Mouse (Mus musculus) myocyte (in vitro differentiated cells): ENCODE measurements around the gene Ube2cbp. TPM values are rescaled to one million over a fixed set of nuclear protein-coding genes. Genes with fewer than 3 reads are reported as not detected.

Experiments
- H3K27me3 ChIP-seq: one replicate; pipeline ENCODE4 v1.6.1; 2011; ENCODE audit not compliant: control insufficient read depth, insufficient read depth, insufficient read length
- H3K36me3 ChIP-seq: one replicate; pipeline ENCODE4 v1.6.1; 2011; ENCODE audit not compliant: control insufficient read depth, insufficient read depth
- H3K4me2 ChIP-seq: one replicate; pipeline ENCODE4 v1.6.1; 2011; ENCODE audit warnings: low read depth, control low read depth
- H3K4me3 ChIP-seq: one replicate; pipeline ENCODE4 v1.5.1; 2011; ENCODE audit warnings: mild to moderate bottlenecking, control low read depth, moderate library complexity
- H3K79me2 ChIP-seq: one replicate; pipeline ENCODE4 v1.6.1; 2011; ENCODE audit not compliant: control insufficient read depth, insufficient read depth
- H3ac ChIP-seq: one replicate; pipeline ENCODE4 v1.6.1; 2011; ENCODE audit not compliant: control insufficient read depth, insufficient read length
- CEBPB ChIP-seq: IDR thresholded peaks from 2 replicates; pipeline ENCODE4 v1.6.1; 2011; ENCODE audit warnings: mild to moderate bottlenecking, moderate library complexity; ENCODE audit not compliant: poor library complexity, insufficient read depth, severe bottlenecking
- E2F4 ChIP-seq: IDR thresholded peaks from one replicate; pipeline ENCODE4 v1.6.1; 2011; ENCODE audit warnings: mild to moderate bottlenecking, control low read depth, moderate library complexity; ENCODE audit not compliant: insufficient read depth
- MAX ChIP-seq: IDR thresholded peaks from one replicate; pipeline ENCODE4 v1.6.1; 2011; ENCODE audit warnings: low read depth, mild to moderate bottlenecking, control low read depth
- MYOD1 ChIP-seq, 3 experiments: IDR thresholded peaks; one replicate each; pipeline ENCODE4 v1.6.1; 2011; ENCODE audit warnings: control low read depth in 2 of 3, low read depth in 2 of 3, mild to moderate bottlenecking in 2 of 3, moderate library complexity in 1 of 3; ENCODE audit not compliant: insufficient read length in 2 of 3, control insufficient read depth in 1 of 3
- MYOG ChIP-seq, 3 experiments: IDR thresholded peaks; one replicate each; pipeline ENCODE4 v1.6.1; 2011; ENCODE audit warnings: control low read depth in 2 of 3, low read depth in 2 of 3, mild to moderate bottlenecking in 2 of 3; ENCODE audit not compliant: insufficient read length in 2 of 3, control insufficient read depth in 1 of 3, insufficient read depth in 1 of 3
- POLR2A ChIP-seq: IDR thresholded peaks from one replicate; pipeline ENCODE4 v1.6.1; 2011; ENCODE audit warnings: low read depth, mild to moderate bottlenecking, control low read depth, moderate library complexity; ENCODE audit not compliant: insufficient read length
- POLR2AphosphoS2 ChIP-seq: IDR thresholded peaks from one replicate; pipeline ENCODE4 v1.6.1; 2011; ENCODE audit warnings: low read depth, control low read depth; ENCODE audit not compliant: insufficient read length
- REST ChIP-seq: IDR thresholded peaks from one replicate; pipeline ENCODE4 v1.6.1; 2011; ENCODE audit warnings: mild to moderate bottlenecking, control low read depth, moderate library complexity; ENCODE audit not compliant: insufficient read depth, insufficient read length
- SRF ChIP-seq: IDR thresholded peaks from one replicate; pipeline ENCODE4 v1.6.1; 2011; ENCODE audit warnings: low read depth; ENCODE audit not compliant: control insufficient read depth, insufficient read length
- TCF12 ChIP-seq: IDR thresholded peaks from one replicate; pipeline ENCODE4 v1.6.1; 2011; ENCODE audit warnings: mild to moderate bottlenecking, control low read depth; ENCODE audit not compliant: poor library complexity, insufficient read depth, severe bottlenecking
- TCF3 ChIP-seq: IDR thresholded peaks from one replicate; pipeline ENCODE4 v1.6.1; 2011; ENCODE audit warnings: low read depth, control low read depth; ENCODE audit not compliant: insufficient read length
- USF1 ChIP-seq: IDR thresholded peaks from one replicate; pipeline ENCODE4 v1.6.1; 2011; ENCODE audit warnings: low read depth, mild to moderate bottlenecking, control low read depth, moderate library complexity
- polyA plus RNA-seq: library from polyadenylated mRNA; unstranded; fragments of >200 nt; fragmentation: generic; extraction: Trizol; gene quantifications from one replicate; pipeline ENCODE4 v1.2.1, GENCODE M21; 2012; ENCODE audit warnings: missing spikeins

Ube2cbp gene
- polyA plus RNA-seq, 1 experiment: 4.4 TPM

DNA sequence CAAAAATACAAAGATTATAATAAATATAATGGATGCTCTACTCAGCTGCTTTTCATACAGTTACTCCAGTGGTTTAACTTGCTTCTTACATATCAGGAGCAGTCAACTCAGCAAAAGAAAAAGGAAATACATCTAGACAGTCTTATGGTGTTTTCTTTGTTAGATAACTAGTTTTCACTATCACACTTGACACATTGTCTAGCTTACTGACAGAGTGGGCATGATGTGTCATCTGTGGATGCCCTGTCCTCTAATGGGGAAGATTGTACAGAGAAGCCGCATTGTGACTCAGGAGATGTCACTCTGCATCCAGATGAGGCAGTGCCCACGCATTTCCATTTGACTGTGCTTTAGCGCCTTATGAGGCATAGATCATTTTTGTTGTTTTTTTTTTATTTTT is 34.3 kb upstream of the Ube2cbp start:
- TF ChIP-seq SRF (no peak), TCF3 (no peak), E2F4 (no peak), CEBPB (no peak), POLR2A (no peak), MAX (no peak), USF1 (no peak), MYOG (IDR thresholded peaks at IDR 0.05; ENCODE audit: control insufficient read depth in 1 of 3, insufficient read depth in 1 of 3, insufficient read length in 2 of 3, low read depth in 2 of 3) (no peak), TCF12 (no peak), POLR2AphosphoS2 (no peak), REST (no peak), MYOD1 (IDR thresholded peaks at IDR 0.05; ENCODE audit: control insufficient read depth in 1 of 3, insufficient read length in 2 of 3, low read depth in 2 of 3) (no peak)
- Histone ChIP-seq H3K27me3 (no peaks in the 10 kb centered on the region), H3K4me3 (no peak overlapping the region), H3K79me2 (no peaks in the 10 kb centered on the region), H3ac (no peak overlapping the region), H3K36me3 (peaks cover 24% of the 10 kb centered on the region), H3K4me2 (no peak overlapping the region)

DNA sequence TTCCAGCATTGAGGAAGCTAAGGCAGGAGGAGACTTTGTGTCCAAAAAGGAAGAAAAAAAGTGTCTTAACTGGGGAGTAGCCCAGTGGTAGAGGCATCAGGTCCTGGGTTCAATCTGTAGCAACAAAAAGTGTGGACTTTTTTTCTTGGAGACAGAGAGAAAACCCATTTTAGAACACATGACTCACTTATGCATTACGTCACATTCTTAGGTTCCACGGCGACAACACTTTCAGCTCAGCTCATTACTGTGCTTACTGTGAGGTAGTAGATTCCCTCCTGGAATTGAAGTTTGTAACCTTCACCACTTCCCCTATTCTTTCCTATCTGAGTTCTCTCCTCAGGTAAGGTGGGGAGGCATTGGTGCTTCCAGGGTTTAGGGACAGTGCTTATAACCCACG is 31.5 kb upstream of the Ube2cbp start:
- H3ac ChIP-seq: no peak overlapping the region
- no peaks in the 10 kb centered on the region for H3K27me3 ChIP-seq
- H3K36me3 ChIP-seq: peaks cover 16% of the 10 kb centered on the region
- H3K79me2 ChIP-seq: no peaks in the 10 kb centered on the region
- no peak for TF ChIP-seq POLR2AphosphoS2
- no peak for TF ChIP-seq POLR2A
- no peak for TF ChIP-seq SRF
- TF ChIP-seq CEBPB: no peak
- no peak for TF ChIP-seq USF1
- no peak for TF ChIP-seq TCF3
- no peak for TF ChIP-seq MYOG (IDR thresholded peaks at IDR 0.05; ENCODE audit: control insufficient read depth in 1 of 3, insufficient read depth in 1 of 3, insufficient read length in 2 of 3, low read depth in 2 of 3)
- TF ChIP-seq E2F4: no peak
- no peak for TF ChIP-seq MAX
- TF ChIP-seq MYOD1 (IDR thresholded peaks at IDR 0.05; ENCODE audit: control insufficient read depth in 1 of 3, insufficient read length in 2 of 3, low read depth in 2 of 3): no peak
- TF ChIP-seq TCF12: no peak
- TF ChIP-seq REST: no peak
- H3K4me3 ChIP-seq: no peak overlapping the region
- no peak overlapping the region for H3K4me2 ChIP-seq

DNA sequence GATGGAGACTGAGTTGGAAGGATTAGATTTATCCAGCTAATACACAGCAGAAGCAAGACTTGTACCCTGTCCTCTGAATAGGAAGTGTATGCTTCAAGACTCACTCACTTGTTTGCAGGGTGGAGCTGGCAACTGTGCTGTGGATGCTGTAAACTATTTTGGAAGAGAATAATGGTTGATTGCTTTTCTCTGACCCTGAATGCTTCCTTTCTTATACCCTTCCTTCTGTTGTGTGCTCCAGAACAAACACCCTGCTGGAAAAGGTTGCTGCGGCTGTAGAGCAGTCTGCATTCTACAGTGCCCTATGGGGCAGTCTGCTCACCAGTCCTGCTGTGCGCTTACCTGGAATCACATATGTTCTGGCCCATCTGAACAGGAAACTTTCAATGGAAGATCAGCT is 27.0 kb upstream of the Ube2cbp start:
- peaks cover 11% of the 10 kb centered on the region for H3K36me3 ChIP-seq
- TF ChIP-seq MAX (no peak), SRF (no peak), TCF12 (no peak), REST (no peak), MYOG (IDR thresholded peaks at IDR 0.05; ENCODE audit: control insufficient read depth in 1 of 3, insufficient read depth in 1 of 3, insufficient read length in 2 of 3, low read depth in 2 of 3) (no peak), CEBPB (no peak), MYOD1 (IDR thresholded peaks at IDR 0.05; ENCODE audit: control insufficient read depth in 1 of 3, insufficient read length in 2 of 3, low read depth in 2 of 3) (no peak), POLR2A (no peak)

DNA sequence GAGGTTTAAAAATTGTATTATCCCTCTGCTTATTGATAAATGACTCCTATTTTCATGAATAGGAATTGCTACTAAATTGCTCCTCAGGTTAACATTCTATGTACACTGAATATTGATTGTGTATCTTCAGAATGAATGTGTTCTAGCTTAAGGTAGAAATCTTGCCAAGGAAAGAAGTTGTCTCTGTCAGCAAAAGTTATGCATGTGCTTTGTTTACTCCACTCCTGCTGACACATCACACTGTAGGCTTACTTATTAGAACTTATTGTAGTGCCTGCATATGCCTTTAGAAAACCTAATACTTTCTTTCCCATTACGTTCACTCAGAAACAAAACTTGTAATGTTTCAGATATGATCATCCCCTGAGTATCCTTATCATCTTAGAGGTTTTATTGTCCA is 17.5 kb upstream of the Ube2cbp start:
- no peak overlapping the region for H3K4me3 ChIP-seq

More for the DNA sequence above, 27.0 kb upstream of the Ube2cbp start:
- Histone ChIP-seq H3K4me2 (no peak overlapping the region), H3ac (no peak overlapping the region), H3K4me3 (no peak overlapping the region), H3K79me2 (no peaks in the 10 kb centered on the region), H3K27me3 (no peaks in the 10 kb centered on the region)

More for the DNA sequence above, 17.5 kb upstream of the Ube2cbp start:
- H3K79me2 ChIP-seq: peaks cover 13% of the 10 kb centered on the region
- TF ChIP-seq POLR2AphosphoS2 (no peak), E2F4 (no peak), SRF (no peak), MYOD1 (IDR thresholded peaks at IDR 0.05; ENCODE audit: control insufficient read depth in 1 of 3, insufficient read length in 2 of 3, low read depth in 2 of 3) (no peak), MYOG (IDR thresholded peaks at IDR 0.05; ENCODE audit: control insufficient read depth in 1 of 3, insufficient read depth in 1 of 3, insufficient read length in 2 of 3, low read depth in 2 of 3) (no peak), USF1 (no peak), TCF3 (no peak), CEBPB (no peak), POLR2A (no peak), TCF12 (no peak), MAX (no peak), REST (no peak)
- no peaks in the 10 kb centered on the region for H3K27me3 ChIP-seq
- no peak overlapping the region for H3ac ChIP-seq
- no peak overlapping the region for H3K4me2 ChIP-seq
- peaks cover 5% of the 10 kb centered on the region for H3K36me3 ChIP-seq
